Mouse (Mus musculus): Measurements from ENCODE around the gene Fance.
"Not testable (repeated sequence)": the region's sequence is repeated elsewhere in the genome, so short reads cannot be mapped to it uniquely, and the experiment has no call there.

The Fance gene

GRCm38 (mm10) chr17:28349901-28350465 is 36.7 kb downstream of the Fance start:
- no peak for DNase-seq (ENCODE audit: low spot score)

GRCm38 (mm10) chr17:28350466-28351352 is 37.4 kb downstream of the Fance start, which contains the start of gene Tead3:
Gene Tead3 (minus strand): TSS chr17:28350817.
- peak; percentile 72 for DNase-seq (ENCODE audit: low spot score)

- no peak for DNase-seq (ENCODE audit: low spot score)
Measured at GRCm38 (mm10) chr17:28351353-28351890, 38.1 kb downstream of the Fance start.

- DNase-seq (ENCODE audit: low spot score), result no peak
Measured at GRCm38 (mm10) chr17:28352018-28352417, 38.7 kb downstream of the Fance start.

GRCm38 (mm10) chr17:28355871-28356270 is 42.6 kb downstream of the Fance start:
- peak; percentile 87 for DNase-seq (ENCODE audit: low spot score)

GRCm38 (mm10) chr17:28358576-28359261 is 45.4 kb downstream of the Fance start:
- DNase-seq (ENCODE audit: low spot score), result not testable (repeated sequence)

GRCm38 (mm10) chr17:28360531-28361277 is 47.4 kb downstream of the Fance start:
- DNase-seq (ENCODE audit: low spot score), result no peak

- DNase-seq (ENCODE audit: low spot score), result no peak
Measured at GRCm38 (mm10) chr17:28361921-28362652, 48.8 kb downstream of the Fance start.

GRCm38 (mm10) chr17:28362653-28363292 is 49.5 kb downstream of the Fance start:
- DNase-seq (ENCODE audit: low spot score), result no peak

GRCm38 (mm10) chr17:28363507-28363906 is 50.2 kb downstream of the Fance start:
- DNase-seq (ENCODE audit: low spot score), result no peak

- DNase-seq (ENCODE audit: low spot score), result no peak
Measured at GRCm38 (mm10) chr17:28365122-28365521, 51.8 kb downstream of the Fance start, which contains the start of gene Tulp1. Gene Tulp1 (minus strand): TSS chr17:28365222.

GRCm38 (mm10) chr17:28368449-28368848 is 55.1 kb downstream of the Fance start:
- peak; percentile 87 for DNase-seq (ENCODE audit: low spot score)

- DNase-seq (ENCODE audit: low spot score), result no peak
Measured at GRCm38 (mm10) chr17:28369056-28369455, 55.7 kb downstream of the Fance start.

GRCm38 (mm10) chr17:28371286-28371685 is 58.0 kb downstream of the Fance start:
- no peak for DNase-seq (ENCODE audit: low spot score)

GRCm38 (mm10) chr17:28371941-28372340 is 58.6 kb downstream of the Fance start:
- no peak for DNase-seq (ENCODE audit: low spot score)

GRCm38 (mm10) chr17:28373821-28374220 is 60.5 kb downstream of the Fance start:
- peak; percentile 29 for DNase-seq (ENCODE audit: low spot score)

- DNase-seq (ENCODE audit: low spot score), result no peak
Measured at GRCm38 (mm10) chr17:28374494-28374893, 61.2 kb downstream of the Fance start.

GRCm38 (mm10) chr17:28375592-28376061 is 62.3 kb downstream of the Fance start:
- DNase-seq (ENCODE audit: low spot score), result no peak

All from lung, postnatal 25 days (tissue).